Mouse (Mus musculus) gastrocnemius, postnatal 36 days (tissue): Measurements from ENCODE around the gene Olfr47. TPM values are rescaled to one million over a fixed set of nuclear protein-coding genes. Genes with fewer than 3 reads are reported as not detected.
"Not testable (repeated sequence)": the region's sequence is repeated elsewhere in the genome, so short reads cannot be mapped to it uniquely, and the experiment has no call there.

Experiments used
- DNase-seq, 2 experiments: peaks; one replicate each; pipeline ENCODE4 v3.0.0; 2022
- intact Hi-C: fragments of 180-260 bp; cut with DNase I; formaldehyde crosslinking; loops from one replicate; pipeline ENCODE4 v1.15.1; 2025
- long read RNA-seq, 2 experiments: library from polyadenylated mRNA; stranded (forward); transcript quantifications; one replicate each; pipeline ENCODE4 v2.0.0; 2021
- total RNA-seq, 2 experiments: library from RNA; stranded (reverse); gene quantifications; 2 replicates each; pipeline ENCODE4 v1.2.3; 2021

Olfr47 gene
- not detected for total RNA-seq
- long read RNA-seq, experiment 1: 0 reads
- long read RNA-seq, experiment 2: 0 reads

DNA sequence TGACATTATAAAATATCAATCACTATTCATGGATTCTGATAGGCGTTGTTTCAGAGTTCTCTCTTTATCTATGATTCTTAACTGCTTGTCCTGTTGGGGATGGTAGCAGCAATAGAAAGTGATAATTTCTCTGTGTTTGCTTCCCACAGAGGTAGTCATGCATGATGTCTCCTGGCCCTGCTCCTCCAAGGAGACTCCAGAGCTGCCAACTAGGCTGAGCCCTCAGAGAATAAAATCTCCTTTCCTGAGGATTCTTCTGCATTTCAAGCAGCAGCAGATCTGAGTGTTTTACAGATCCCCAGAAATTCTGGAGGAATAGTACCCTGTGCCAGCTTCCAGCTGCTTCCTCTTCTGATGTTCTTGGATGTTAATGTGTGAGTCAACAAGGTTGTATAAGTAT, at the start of gene Olfr47:
Gene Olfr47, plus strand, starts transcription at position 275 of the 400 bp plus-strand sequence.
- DNase-seq, intact Hi-C loops: not testable (repeated sequence)

DNA sequence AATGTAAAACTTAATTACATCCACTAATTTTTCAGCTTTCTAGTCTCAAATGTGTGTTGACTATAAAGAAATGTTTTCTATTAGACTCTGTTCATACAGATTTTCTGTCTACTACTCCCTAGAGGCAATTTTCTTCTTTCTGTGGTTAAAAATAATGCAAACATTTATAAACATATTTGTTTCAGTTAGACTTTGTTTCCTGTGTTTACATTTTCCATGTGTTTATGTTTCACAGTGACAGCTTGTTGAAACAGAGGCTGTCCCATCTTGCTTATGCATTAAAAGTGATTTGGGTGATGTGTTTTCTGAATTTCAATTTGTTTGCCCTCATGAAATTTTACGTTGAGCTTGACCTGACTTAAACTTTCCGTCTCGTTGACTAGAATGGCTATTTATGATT, 40.3 kb upstream of the Olfr47 start:
- DNase-seq: no peak
- intact Hi-C loops: no loop called here

DNA sequence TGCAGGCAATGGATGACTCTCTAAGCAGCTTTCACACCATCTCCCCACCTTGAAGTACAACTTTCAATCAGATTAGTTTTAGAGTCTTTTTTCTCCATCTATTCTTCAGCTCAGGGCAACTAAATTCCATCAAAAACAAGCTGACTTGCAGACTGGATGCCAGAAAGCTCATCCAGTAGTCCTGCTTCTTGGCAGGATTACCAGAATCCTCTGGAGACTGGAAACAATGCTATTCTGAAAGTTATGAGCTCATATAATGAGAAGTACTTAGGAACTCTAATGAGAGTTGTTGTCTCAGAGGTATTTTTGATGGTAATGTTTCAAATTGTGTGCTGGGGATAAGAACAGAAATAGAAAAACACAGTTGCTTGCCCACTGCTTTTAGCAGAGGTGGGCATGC, 34.5 kb upstream of the Olfr47 start, which contains the start of gene Olfr435:
Gene Olfr435, plus strand, starts transcription at position 366 of the 400 bp plus-strand sequence.
- intact Hi-C loops: no loop called here

DNA sequence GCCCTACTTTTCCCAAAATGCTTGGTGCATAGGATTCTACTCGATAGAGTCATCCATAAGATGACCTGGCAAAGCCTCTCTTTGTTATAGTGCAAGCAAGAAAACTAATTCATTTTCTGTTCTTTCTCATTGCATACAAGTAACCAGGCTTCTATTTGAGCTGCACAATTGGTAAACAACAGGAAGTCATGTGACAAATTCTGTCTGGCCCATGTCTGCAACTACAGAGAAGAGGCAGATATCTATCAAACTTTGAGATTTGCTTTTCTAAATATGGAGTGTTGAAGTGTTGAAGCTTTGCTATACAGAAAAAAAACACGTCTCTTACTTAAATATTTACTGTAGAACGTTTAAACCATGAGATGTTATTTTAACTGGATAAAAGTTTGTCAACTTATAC, 33.2 kb upstream of the Olfr47 start:
- DNase-seq: no peak
- intact Hi-C loops: no loop called here

More for the DNA sequence above, 34.5 kb upstream of the Olfr47 start, which contains the start of gene Olfr435:
- DNase-seq: no peak

DNA sequence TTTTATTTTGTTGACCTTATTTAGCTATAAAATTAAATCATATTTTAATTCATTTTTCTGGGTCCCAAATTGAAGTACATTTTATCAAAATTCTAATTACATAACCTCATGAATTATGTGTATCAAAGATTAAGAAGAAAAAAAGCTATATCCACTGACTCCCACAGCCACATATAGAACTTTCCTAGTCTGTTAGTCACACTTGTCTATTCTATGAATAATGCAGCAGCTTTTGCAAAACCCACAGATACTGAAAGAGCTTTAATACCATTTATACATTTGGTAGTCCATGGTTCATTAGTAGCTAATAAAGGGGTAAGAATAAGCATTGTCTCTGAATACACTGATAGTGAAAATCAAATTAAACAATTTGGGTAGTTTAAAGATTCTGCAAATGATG, 28.5 kb upstream of the Olfr47 start:
- intact Hi-C loops: no loop called here
- no peak for DNase-seq

DNA sequence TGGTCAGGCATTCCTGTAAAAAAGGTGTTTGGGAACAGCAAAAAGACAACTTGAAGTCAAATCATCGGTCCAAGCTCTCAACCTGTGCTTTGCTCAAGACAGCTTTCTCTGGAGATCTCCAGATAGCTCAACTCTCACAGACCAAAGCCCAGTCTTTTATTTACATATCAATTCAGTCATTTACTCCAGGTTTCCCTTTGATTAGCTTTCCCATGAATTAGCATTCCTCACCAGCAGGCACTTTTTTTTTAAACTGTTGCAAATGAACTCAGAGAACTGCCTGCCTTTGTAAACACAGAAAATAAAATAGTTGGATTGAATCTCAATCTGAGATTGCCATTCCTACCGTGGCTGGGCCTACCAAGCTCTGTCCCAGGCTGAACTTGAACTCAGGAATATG, 26.0 kb upstream of the Olfr47 start:
- DNase-seq: no peak
- intact Hi-C loops: no loop called here

DNA sequence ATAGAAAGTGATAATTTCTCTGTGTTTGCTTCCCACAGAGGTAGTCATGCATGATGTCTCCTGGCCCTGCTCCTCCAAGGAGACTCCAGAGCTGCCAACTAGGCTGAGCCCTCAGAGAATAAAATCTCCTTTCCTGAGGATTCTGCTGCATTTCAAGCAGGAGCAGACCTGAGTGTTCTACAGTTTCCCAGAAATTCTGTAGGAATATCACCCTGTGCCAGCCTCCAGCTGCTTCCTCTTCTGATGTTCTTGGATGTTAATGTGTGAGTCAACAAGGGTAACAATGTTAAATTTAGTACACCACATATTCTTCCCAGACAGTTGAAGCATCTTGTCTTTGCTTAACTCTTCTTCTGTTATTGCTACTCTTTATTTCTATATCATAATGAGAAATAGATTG, 18.5 kb upstream of the Olfr47 start, which contains the start of gene Olfr434:
Gene Olfr434, plus strand, starts transcription at position 149 of the 400 bp plus-strand sequence.
- DNase-seq, intact Hi-C loops: not testable (repeated sequence)

DNA sequence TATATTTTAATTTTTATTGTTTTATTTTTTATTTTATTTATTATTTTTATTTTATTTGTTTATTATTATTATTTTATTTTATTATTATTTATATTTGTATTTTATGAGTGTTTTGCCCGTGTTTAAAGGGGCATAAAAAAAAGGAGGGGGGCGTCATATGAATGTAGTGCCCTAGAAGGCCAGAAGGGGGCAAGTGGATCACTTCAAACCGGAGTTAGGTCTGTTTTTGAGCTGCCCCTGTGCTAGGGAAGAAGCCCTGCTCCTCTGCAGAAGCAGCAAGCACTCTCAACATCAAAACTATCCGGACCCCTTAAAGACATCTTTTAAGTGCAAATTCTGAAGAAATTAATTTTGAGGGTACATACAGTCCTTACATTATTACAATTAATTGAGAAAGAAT, 10.7 kb downstream of the Olfr47 start:
- DNase-seq: no peak
- intact Hi-C loops: no loop called here

DNA sequence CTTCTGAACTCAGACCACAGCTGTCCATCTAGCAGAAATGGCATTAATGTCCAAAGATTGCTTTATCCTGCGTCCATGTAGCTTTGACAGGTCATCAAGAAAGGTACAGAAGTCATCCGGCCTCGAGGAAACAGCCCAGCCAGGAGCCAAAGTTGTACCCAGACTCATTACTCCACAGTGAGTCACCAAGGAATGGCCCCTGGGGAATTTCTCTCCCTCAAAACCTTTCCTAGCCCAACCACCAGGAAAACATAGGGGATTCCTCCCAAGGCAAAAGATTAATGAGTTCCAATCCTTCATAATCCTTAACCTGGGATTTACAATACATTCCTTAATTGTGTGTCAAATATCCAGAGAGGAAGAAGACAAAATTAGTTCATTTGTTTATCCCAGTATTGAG, 16.1 kb downstream of the Olfr47 start:
- intact Hi-C loops: no loop called here
- DNase-seq: no peak

DNA sequence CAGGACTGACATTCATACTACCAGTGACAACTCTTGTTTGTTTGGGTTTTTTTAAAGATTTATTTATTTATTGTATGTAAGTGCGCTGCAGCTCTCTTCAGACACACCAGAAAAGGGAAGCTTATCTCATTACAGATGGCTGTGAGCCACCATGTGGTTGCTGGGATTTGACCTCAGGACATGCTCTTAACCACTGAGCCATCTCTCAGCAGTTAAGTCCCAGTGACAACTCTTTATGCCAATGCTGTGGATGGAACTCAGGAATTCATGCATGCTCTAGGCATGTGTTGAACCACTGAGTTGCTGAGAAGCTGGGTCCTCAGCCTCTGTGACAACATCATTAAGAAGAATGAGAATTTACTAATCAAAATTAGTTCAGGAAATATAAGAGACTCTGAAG, 21.7 kb downstream of the Olfr47 start:
- intact Hi-C loops: loop anchor here (5.0 kb wide), 1 partner anchor 44 kb away; no protein-coding TSS in a partner anchor
- DNase-seq: no peak

DNA sequence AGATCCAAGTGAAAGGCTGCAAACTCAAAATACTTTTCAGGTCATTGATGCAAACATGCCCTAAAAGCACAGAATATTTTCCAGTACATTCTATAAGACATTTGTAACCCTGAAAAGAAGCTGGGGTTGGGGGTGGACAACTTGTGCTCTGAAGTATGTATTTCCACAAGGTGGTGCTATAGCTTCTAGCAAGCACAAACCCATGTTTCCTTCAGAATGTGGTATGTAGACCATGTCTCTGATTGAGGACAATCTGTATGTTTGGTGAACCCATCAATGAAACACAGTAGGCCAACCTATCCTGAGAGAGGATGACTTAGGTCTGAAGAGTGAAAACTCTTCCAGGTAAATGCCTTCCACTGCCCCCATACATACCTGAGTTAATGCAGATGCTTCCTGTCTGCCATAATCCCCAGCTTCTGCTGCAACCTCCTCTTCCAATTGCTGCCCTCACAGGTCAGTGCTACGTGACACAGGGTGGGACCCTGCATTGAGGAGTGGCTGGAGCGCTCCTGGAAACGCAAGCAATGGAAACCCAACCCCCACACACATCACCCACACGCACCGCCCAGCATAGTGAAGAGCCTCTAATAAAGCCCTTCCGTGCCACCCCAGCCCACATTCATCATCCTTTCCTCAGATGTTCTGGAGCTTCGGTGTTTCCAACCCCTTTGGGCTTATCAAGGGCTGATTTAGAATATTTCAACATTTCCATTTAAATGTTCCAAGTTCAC, 23.0 kb downstream of the Olfr47 start:
- DNase-seq: no peak
- intact Hi-C loops: loop anchor here (5.0 kb wide), 1 partner anchor 43 kb away; no protein-coding TSS in a partner anchor

DNA sequence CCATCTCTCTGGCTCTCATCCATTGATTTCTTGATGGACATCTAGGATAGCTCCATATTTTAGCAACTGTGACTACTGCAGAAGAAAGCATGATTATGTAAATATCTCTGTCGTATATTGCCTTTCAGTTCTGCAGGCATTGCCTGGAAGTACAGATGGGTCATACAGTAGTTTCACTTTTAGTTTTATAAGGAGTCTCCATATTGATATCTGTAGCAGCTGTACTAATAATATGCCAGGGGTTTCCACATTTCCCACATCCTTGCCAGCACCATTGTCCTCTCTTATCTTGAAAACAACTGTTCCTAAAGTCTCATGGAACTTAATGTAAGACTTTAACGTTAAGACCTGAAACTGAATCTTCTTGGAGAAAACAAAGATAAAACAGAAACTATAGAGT, 29.4 kb downstream of the Olfr47 start:
- DNase-seq: no peak
- intact Hi-C loops: no loop called here

DNA sequence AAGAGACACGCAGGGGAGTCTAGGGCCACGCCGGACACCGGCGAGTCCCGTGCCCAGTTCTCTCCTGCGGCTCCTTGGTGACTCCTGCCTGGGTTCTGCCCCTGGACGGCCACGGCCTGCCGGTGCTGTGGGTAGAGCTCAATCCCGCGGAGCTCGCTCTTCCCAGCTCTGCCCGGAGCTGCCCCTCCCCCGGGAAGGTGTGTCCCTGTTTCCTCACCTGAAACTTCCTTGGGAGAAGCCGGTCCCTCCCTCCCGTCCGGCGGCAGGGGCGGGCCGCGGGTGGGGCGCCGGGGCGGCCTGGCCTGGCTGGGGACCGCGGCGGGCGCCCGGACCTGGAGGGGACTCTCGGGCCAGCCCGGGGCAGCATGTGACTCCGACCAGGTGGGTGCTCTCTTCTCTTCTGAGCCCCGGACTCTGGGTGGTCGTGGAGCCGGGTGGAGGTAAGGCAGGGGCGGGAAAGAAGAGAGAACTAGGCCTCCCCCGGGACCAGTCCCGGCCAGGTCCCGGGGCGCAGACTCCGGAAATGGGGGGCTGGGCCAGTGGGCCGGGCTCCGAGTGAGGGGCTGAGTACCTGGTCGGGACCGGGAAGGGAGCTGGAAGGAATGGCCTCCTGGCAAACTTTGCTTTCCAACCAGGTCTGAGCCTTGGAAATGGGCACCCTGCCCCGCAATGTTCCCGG, 34.2 kb downstream of the Olfr47 start, which contains the start of gene Arhgef5:
Gene Arhgef5, plus strand, starts transcription at position 220 of the 679 bp plus-strand sequence.
- peak; percentile 9 to 33 for DNase-seq
- intact Hi-C loops: no loop called here

DNA sequence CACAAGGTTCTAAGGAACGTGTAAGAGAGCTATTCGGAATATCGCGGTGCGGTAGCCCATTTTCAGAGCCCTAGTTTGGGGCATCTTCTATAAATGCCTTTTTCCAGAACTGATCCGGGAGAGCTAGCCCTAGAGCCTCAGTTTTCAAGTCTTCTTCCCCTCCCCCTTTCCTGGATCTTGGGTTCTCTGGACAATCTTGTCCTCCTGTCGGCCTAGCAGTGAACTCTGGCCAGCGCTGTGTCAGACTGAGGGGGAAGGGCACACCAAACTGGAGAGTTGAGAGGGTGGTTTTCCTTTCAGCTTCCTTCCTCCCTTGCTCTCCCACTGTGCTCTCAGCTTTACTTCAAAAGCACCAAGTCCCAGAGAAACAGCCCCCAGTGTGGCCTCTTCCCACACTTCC, 35.0 kb downstream of the Olfr47 start:
- no peak for DNase-seq
- intact Hi-C loops: no loop called here

DNA sequence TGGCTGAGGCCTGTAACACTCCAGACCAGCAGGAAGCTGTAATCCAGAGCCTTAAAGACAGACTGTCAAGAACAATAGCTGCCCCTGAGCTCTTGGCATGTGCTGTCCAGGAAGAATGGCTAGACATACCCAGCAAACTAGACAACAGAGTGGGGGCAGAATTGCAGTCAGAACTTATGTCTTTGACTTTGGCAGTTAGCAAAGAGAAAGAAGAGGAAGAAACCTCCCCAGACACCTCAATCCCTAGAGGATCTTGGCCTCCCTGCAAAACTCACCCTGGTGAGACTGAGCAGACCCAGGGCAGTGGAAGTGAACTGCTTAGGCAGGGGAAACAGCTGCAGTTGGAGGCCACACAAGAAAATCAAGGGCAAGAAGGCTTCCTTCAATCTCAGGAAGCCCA, 41.3 kb downstream of the Olfr47 start:
- DNase-seq: no peak
- intact Hi-C loops: no loop called here

DNA sequence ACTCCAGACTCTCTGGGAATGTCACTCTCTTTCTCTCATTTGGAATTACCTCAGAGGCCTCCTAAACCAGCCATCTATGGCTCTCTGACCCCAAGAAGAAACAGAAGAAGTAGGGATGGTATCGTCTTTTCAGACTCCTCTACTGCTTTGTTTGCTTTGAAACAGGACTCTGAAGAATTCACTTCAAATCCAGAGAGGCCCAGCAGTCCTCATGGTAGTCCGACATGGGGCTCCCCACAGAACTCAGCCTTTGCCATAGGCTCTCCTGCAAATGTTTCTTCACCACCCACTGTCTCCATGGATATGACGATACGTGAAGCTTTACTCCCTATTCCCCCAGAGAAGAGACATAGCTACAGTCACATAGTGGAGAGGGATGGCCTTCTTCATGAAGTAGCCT, 42.8 kb downstream of the Olfr47 start:
- intact Hi-C loops: no loop called here
- no peak for DNase-seq

DNA sequence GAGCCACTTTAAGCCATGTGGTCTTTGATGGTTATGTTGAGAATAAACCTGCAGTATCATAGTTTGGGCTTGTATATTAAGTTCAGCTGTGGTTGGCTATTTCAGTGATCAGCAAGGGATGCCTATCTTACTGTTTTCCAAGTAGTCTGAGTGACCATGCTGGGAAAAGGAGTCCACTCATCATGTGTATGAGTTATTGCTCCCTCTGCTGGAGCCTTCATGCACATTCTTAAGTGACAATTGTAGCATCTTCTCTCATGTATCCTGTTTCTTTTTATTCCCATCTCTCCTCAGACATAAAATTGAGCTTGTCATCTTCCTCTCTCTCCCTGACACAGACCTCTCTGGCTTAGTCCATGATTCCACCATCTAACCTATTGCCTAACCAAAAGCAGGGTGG, 46.9 kb downstream of the Olfr47 start:
- no peak for DNase-seq
- intact Hi-C loops: no loop called here

DNA sequence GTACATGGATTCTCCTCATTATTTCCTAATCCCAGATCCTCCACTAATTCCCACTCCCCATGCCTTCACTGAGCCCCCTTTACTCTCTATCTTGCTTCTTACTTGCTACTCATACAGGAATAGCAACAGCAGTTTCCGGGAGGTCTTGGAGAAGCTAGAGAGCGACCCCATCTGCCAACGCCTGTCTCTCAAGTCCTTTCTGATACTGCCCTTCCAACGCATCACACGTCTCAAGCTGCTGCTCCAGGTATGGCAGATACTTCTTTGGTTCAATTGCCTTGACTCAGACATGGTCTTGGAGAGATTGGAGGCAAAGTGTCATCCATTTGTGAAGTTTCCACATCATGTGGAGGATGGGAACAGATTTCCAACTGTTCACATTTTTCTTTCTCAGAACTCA, 49.2 kb downstream of the Olfr47 start:
- no peak for DNase-seq
- intact Hi-C loops: no loop called here
